Mouse (Mus musculus) embryo, embryonic 10.5 days (tissue): ENCODE results near the gene Flnb.

Source experiments
- DNase-seq: peaks from one replicate; pipeline ENCODE4 v3.0.0-alpha.2; 2015; ENCODE audit warnings: low spot score

Flnb gene

GRCm38 (mm10) chr14:7817770-7818462 lies at the start of gene Flnb:
Flnb (plus strand) TSS chr14:7817957.
- peak; percentile 97 for DNase-seq

- DNase-seq, result peak; percentile 76
These were observed 43.9 kb upstream of the Flnb start for GRCm38 (mm10) chr14:7773714-7774389.

GRCm38 (mm10) chr14:7786073-7786472 lies 31.7 kb upstream of the Flnb start:
- DNase-seq, result no peak

GRCm38 (mm10) chr14:7789266-7790030 lies 28.3 kb upstream of the Flnb start:
- DNase-seq, result no peak

GRCm38 (mm10) chr14:7791061-7791531 lies 26.7 kb upstream of the Flnb start:
- no peak for DNase-seq

GRCm38 (mm10) chr14:7791532-7792159 lies 26.1 kb upstream of the Flnb start, which contains the start of gene Gm26661:
Gm26661 (plus strand) TSS chr14:7791587.
- peak; percentile 79 for DNase-seq

- DNase-seq, result no peak
These were observed 21.8 kb upstream of the Flnb start for GRCm38 (mm10) chr14:7795961-7796360.

- DNase-seq, result no peak
These were observed 17.1 kb upstream of the Flnb start for GRCm38 (mm10) chr14:7800611-7801010.

- DNase-seq, result peak; percentile 65
These were observed 15.9 kb upstream of the Flnb start for GRCm38 (mm10) chr14:7801831-7802230.

- no peak for DNase-seq
These were observed 13.7 kb upstream of the Flnb start for GRCm38 (mm10) chr14:7803874-7804557.

GRCm38 (mm10) chr14:7804558-7804905 lies 13.2 kb upstream of the Flnb start:
- no peak for DNase-seq

GRCm38 (mm10) chr14:7807711-7808110 lies 10.0 kb upstream of the Flnb start:
- DNase-seq, result no peak

GRCm38 (mm10) chr14:7808501-7808981 lies 9.2 kb upstream of the Flnb start:
- no peak for DNase-seq

GRCm38 (mm10) chr14:7809043-7809955 lies 8.5 kb upstream of the Flnb start:
- no peak for DNase-seq

- peak; percentile 49 for DNase-seq
These were observed 835 bp downstream of the Flnb start for GRCm38 (mm10) chr14:7818463-7819121.

GRCm38 (mm10) chr14:7819446-7819845 lies 1.7 kb downstream of the Flnb start:
- no peak for DNase-seq

GRCm38 (mm10) chr14:7821341-7821740 lies 3.6 kb downstream of the Flnb start:
- no peak for DNase-seq

- DNase-seq, result peak; percentile 88
These were observed 4.9 kb downstream of the Flnb start for GRCm38 (mm10) chr14:7822693-7823092.

- no peak for DNase-seq
These were observed 7.0 kb downstream of the Flnb start for GRCm38 (mm10) chr14:7824651-7825268.
